Mouse (Mus musculus) CH12.LX (cell line): ENCODE data around the gene Rnaset2a.
"Not testable (repeated sequence)": the region's sequence is repeated elsewhere in the genome, so short reads cannot be mapped to it uniquely, and the experiment has no call there.

Source experiments
- MEF2A ChIP-seq: IDR thresholded peaks from 2 replicates; pipeline ENCODE4 v1.6.1; 2014; ENCODE audit warnings: low read depth, mild to moderate bottlenecking, inconsistent platforms, low read length, improper control_type of control experiment, borderline replicate concordance
- POLR2A ChIP-seq: IDR thresholded peaks from 2 replicates; pipeline ENCODE4 v1.6.1; 2011; ENCODE audit warnings: low read depth, mild to moderate bottlenecking, improper control_type of control experiment, low read length

DNA sequence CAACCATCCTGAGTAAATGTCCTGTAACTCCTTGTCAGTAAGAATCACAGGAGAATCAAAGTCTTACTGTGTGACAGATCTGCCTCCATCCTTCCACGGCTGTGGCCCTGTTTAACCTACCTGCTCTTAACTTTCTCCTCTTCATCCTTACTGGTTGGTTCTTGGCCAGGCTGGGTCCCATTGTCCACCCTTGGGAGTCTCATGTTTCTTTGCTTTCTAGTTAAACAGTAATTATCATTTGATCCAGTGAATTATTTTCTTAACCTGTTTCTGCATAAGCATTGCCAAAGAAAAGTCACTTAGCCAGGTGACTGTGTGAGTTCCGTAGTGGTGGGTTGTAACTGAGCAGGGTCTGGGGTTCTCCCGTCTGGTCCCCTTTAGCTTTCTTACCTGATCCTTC is 18.6 kb upstream of the Rnaset2a start:
- TF ChIP-seq POLR2A, MEF2A: not testable (repeated sequence)
